Mouse (Mus musculus) CH12.LX (cell line): ENCODE measurements at regions not wholly inside any gene's neighbourhood (a gene's known extent, or its start where the extent isn't known, plus 50 kb on each side); places are given as distances from the start of the nearest gene placed in this dataset.

Source experiments
- CTCF ChIP-seq, 2 experiments: IDR thresholded peaks in 1 of 2; conservative IDR thresholded peaks in 1 of 2; 2 replicates each; pipeline ENCODE4 v1.5.1; 2011 to 2012; ENCODE audit warnings: low read depth in 2 of 2, low read length in 2 of 2, improper control_type of control experiment in 1 of 2, inconsistent platforms in 1 of 2, mild to moderate bottlenecking in 1 of 2, moderate library complexity in 1 of 2
- EP300 ChIP-seq: IDR thresholded peaks from 2 replicates; pipeline ENCODE4 v1.6.1; 2011; ENCODE audit warnings: low read length, improper control_type of control experiment
- GABPA ChIP-seq: IDR thresholded peaks from 2 replicates; pipeline ENCODE4 v1.6.1; 2012; ENCODE audit warnings: low read depth, low read length, improper control_type of control experiment, inconsistent platforms; ENCODE audit not compliant: insufficient replicate concordance
- HCFC1 ChIP-seq: IDR thresholded peaks from 2 replicates; pipeline ENCODE4 v1.6.1; 2012; ENCODE audit warnings: low read depth, mild to moderate bottlenecking, inconsistent platforms, low read length, improper control_type of control experiment
- MAFK ChIP-seq: IDR thresholded peaks from 2 replicates; pipeline ENCODE4 v1.6.1; 2011; ENCODE audit warnings: low read length, improper control_type of control experiment; ENCODE audit not compliant: insufficient replicate concordance
- PAX5 ChIP-seq: IDR thresholded peaks from 2 replicates; pipeline ENCODE4 v1.6.1; 2012; ENCODE audit warnings: low read length, inconsistent platforms, mixed read lengths
- POLR2A ChIP-seq: IDR thresholded peaks from 2 replicates; pipeline ENCODE4 v1.6.1; 2011; ENCODE audit warnings: low read depth, mild to moderate bottlenecking, improper control_type of control experiment, low read length
- POLR2AphosphoS2 ChIP-seq: IDR thresholded peaks from 2 replicates; pipeline ENCODE4 v1.6.1; 2011; ENCODE audit warnings: low read depth, low read length, improper control_type of control experiment
- RAD21 ChIP-seq: IDR thresholded peaks from 2 replicates; pipeline ENCODE4 v1.6.1; 2011; ENCODE audit warnings: low read depth, mild to moderate bottlenecking, low read length, improper control_type of control experiment, moderate library complexity
- SIN3A ChIP-seq: IDR thresholded peaks from 2 replicates; pipeline ENCODE4 v1.6.1; 2012; ENCODE audit warnings: low read length, improper control_type of control experiment, inconsistent platforms
- USF1 ChIP-seq: IDR thresholded peaks from 2 replicates; pipeline ENCODE4 v1.6.1; 2014; ENCODE audit warnings: low read depth, mild to moderate bottlenecking, inconsistent platforms, low read length, improper control_type of control experiment

DNA sequence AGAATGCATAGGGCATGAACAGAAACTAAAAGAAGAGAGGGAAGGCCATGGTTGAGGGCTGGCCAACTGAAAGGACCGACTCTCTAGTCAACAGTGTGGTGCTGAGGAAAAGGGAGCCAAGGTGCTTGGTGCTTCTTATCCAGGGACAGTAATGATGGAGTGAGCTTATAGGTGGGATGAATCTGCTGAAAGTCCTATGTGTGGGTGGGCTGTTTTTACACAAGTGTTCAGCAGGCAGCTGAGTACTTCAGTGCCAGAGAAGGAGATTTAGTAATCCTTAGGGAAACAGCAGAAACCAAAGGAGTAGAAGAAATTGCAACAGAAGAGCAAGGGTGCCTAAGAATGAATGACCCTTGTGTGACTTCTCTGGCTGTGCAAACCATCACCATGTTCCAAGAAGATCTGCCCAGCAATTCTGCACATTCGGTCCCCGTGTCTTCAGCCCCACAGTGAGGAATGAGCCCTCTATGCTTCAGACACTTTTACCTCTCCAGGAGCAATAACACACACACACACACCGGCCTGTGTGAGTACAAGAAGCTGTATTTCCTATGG is 82.1 kb upstream of the Pkn2 start:
- TF ChIP-seq EP300 = no peak
- no peak for TF ChIP-seq POLR2A
- TF ChIP-seq USF1 = no peak
- no peak for TF ChIP-seq RAD21
- TF ChIP-seq POLR2AphosphoS2 = no peak
- no peak for TF ChIP-seq MAFK
- no peak for TF ChIP-seq SIN3A
- no peak for TF ChIP-seq CTCF (conservative IDR thresholded peaks at IDR 0.05 in 1 of 2, IDR thresholded peaks at IDR 0.05 in 1 of 2; ENCODE audit: low read depth in 2 of 2, low read length in 2 of 2)
- no peak for TF ChIP-seq HCFC1
- no peak for TF ChIP-seq PAX5
- no peak for TF ChIP-seq GABPA
